ENCODE assay signal across 20 mouse cellular contexts in genomic region chr6:54364406-54365136, GRCm38 (mm10). TPM values are rescaled to one million over a fixed set of nuclear protein-coding genes. Genes with fewer than 3 reads are reported as not detected.
DNase-seq lines count a peak whose midpoint lies in the region; ATAC-seq lines count a peak whose summit lies in the region.
"Had no signal": no experiment of that assay in that cellular context is flagged by ENCODE, and none has a peak within 500 bp of the region (broad histone marks: within the 10 kb centered on the region; RNA-seq: fewer than 3 reads in every experiment).

No protein-coding gene starts in this region.

- H3K27ac ChIP-seq in hindbrain, embryonic 10.5 days = peak overlapping the region; percentile 62
- H3K27ac ChIP-seq in hindbrain, embryonic 11.5 days (ENCODE audit: low read depth, low read length) = no peak overlapping the region
- no peak overlapping the region for H3K27ac ChIP-seq in limb, embryonic 10.5 days
- H3K27ac ChIP-seq in stomach, embryonic 16.5 days (ENCODE audit: low read length) = peak overlapping the region; percentile 86
- no peak overlapping the region for H3K27ac ChIP-seq in forebrain, embryonic 15.5 days (replicated peaks)
- H3K27ac ChIP-seq: embryonic facial prominence, embryonic 15.5 days; forebrain, embryonic 13.5 days; gastrocnemius, adult 2 months; lung, embryonic 15.5 days; midbrain, embryonic 12.5 days had no signal

- H3K4me3 ChIP-seq in hindbrain, embryonic 10.5 days = no peak overlapping the region
- H3K4me3 ChIP-seq in hindbrain, embryonic 11.5 days (ENCODE audit: low read depth, low read length) = no peak overlapping the region
- H3K4me3 ChIP-seq in limb, embryonic 10.5 days = no peak overlapping the region
- H3K4me3 ChIP-seq in stomach, embryonic 16.5 days (replicated peaks; ENCODE audit: low read length) = no peak overlapping the region
- no peak overlapping the region for H3K4me3 ChIP-seq in forebrain, embryonic 15.5 days
- H3K4me3 ChIP-seq: embryonic facial prominence, embryonic 15.5 days; forebrain, embryonic 13.5 days; gastrocnemius, adult 2 months; lung, embryonic 15.5 days; midbrain, embryonic 12.5 days had no signal

- no peak for ATAC-seq in hindbrain, embryonic 11.5 days (ENCODE audit: low FRiP score)
- ATAC-seq in stomach, embryonic 16.5 days (ENCODE audit: insufficient read depth, low FRiP score) = peak; percentile 60; the same call in 1 of the 2 replicates
- ATAC-seq in forebrain, embryonic 15.5 days (replicated peaks) = no peak
- ATAC-seq: forebrain, embryonic 13.5 days; hindbrain, embryonic 16.5 days; Patski had no signal

- H3K27me3 ChIP-seq in hindbrain, embryonic 10.5 days (ENCODE audit: insufficient read depth, poor library complexity, severe bottlenecking) = peaks cover 10% of the 10 kb centered on the region; the same call in 1 of the 2 replicates
- no peaks in the 10 kb centered on the region for H3K27me3 ChIP-seq in hindbrain, embryonic 11.5 days (ENCODE audit: control insufficient read depth, insufficient read depth, low read length)
- H3K27me3 ChIP-seq in limb, embryonic 10.5 days (ENCODE audit: low read depth, poor library complexity, severe bottlenecking) = peaks cover 4% of the 10 kb centered on the region; the same call in 1 of the 2 replicates
- H3K27me3 ChIP-seq in stomach, embryonic 16.5 days (ENCODE audit: control insufficient read depth, insufficient read depth, low read length) = no peaks in the 10 kb centered on the region
- no peaks in the 10 kb centered on the region for H3K27me3 ChIP-seq in forebrain, embryonic 15.5 days
- H3K27me3 ChIP-seq: embryonic facial prominence, embryonic 15.5 days; forebrain, embryonic 13.5 days; lung, embryonic 15.5 days; Patski had no signal

- DNase-seq in embryo, embryonic 9.5 days (ENCODE audit: extremely low spot score) = peak; percentile 32
- no peak for DNase-seq in embryo, embryonic 11 days
- DNase-seq in hindbrain, embryonic 10.5 days (ENCODE audit: low spot score) = peak; percentile 31
- no peak for DNase-seq in hindbrain, embryonic 11.5 days (ENCODE audit: low spot score)
- peak; percentile 25 for DNase-seq in limb, embryonic 10.5 days (ENCODE audit: low spot score)
- no peak for DNase-seq in cerebellum, postnatal 36 days
- DNase-seq: cerebellum, postnatal 25 days; gastrocnemius, adult 2 months; kidney, adult 8-10 months; kidney, postnatal 4 days; thymus, adult 2 months had no signal

- H3K36me3 ChIP-seq in hindbrain, embryonic 10.5 days = no peaks in the 10 kb centered on the region
- no peaks in the 10 kb centered on the region for H3K36me3 ChIP-seq in hindbrain, embryonic 11.5 days (ENCODE audit: control insufficient read depth, insufficient read depth, low read length)
- no peaks in the 10 kb centered on the region for H3K36me3 ChIP-seq in limb, embryonic 10.5 days
- H3K36me3 ChIP-seq in stomach, embryonic 16.5 days (ENCODE audit: control insufficient read depth, insufficient read depth, low read length) = no peaks in the 10 kb centered on the region
- H3K36me3 ChIP-seq in forebrain, embryonic 15.5 days = no peaks in the 10 kb centered on the region
- H3K36me3 ChIP-seq: embryonic facial prominence, embryonic 15.5 days; lung, embryonic 15.5 days; midbrain, embryonic 12.5 days had no signal

- no peak overlapping the region for H3K4me2 ChIP-seq in hindbrain, embryonic 11.5 days (replicated peaks; ENCODE audit: low read depth, low read length)
- no peak overlapping the region for H3K4me2 ChIP-seq in stomach, embryonic 16.5 days (ENCODE audit: low read depth, low read length)
- H3K4me2 ChIP-seq in forebrain, embryonic 15.5 days (replicated peaks) = no peak overlapping the region
- H3K4me2 ChIP-seq: embryonic facial prominence, embryonic 15.5 days; forebrain, embryonic 13.5 days; liver, embryonic 11.5 days; lung, embryonic 15.5 days; midbrain, embryonic 12.5 days had no signal

- H3K9me3 ChIP-seq in hindbrain, embryonic 10.5 days = 0 out of 2 replicates have a peak, but pooled peaks cover 1% of the 10 kb centered on the region
- H3K9me3 ChIP-seq in hindbrain, embryonic 11.5 days (ENCODE audit: control insufficient read depth, low read length) = no peaks in the 10 kb centered on the region
- no peaks in the 10 kb centered on the region for H3K9me3 ChIP-seq in limb, embryonic 10.5 days (replicated peaks)
- no peaks in the 10 kb centered on the region for H3K9me3 ChIP-seq in stomach, embryonic 16.5 days (replicated peaks; ENCODE audit: control insufficient read depth, low read length)
- H3K9me3 ChIP-seq in forebrain, embryonic 15.5 days = no peaks in the 10 kb centered on the region
- H3K9me3 ChIP-seq: embryonic facial prominence, embryonic 15.5 days; forebrain, embryonic 13.5 days; lung, embryonic 15.5 days; midbrain, embryonic 12.5 days had no signal

- peaks cover 26% of the 10 kb centered on the region for H3K4me1 ChIP-seq in hindbrain, embryonic 10.5 days (replicated peaks)
- H3K4me1 ChIP-seq in hindbrain, embryonic 11.5 days (replicated peaks; ENCODE audit: control insufficient read depth, insufficient read depth, low read length) = no peaks in the 10 kb centered on the region
- peaks cover 18% of the 10 kb centered on the region for H3K4me1 ChIP-seq in limb, embryonic 10.5 days
- H3K4me1 ChIP-seq in stomach, embryonic 16.5 days (ENCODE audit: control insufficient read depth, insufficient read depth, low read length) = peaks cover 14% of the 10 kb centered on the region; the same call in 1 of the 2 replicates
- H3K4me1 ChIP-seq in forebrain, embryonic 15.5 days = no peaks in the 10 kb centered on the region
- H3K4me1 ChIP-seq: forebrain, embryonic 13.5 days; lung, embryonic 15.5 days had no signal

- 50% methylated on average over 12 of the region's 12 CpGs for WGBS in hindbrain, embryonic 10.5 days
- WGBS in hindbrain, embryonic 11.5 days = 48% methylated on average over 12 of the region's 12 CpGs
- WGBS in limb, embryonic 10.5 days = 92% methylated on average over 12 of the region's 12 CpGs
- WGBS in stomach, embryonic 16.5 days = 71% methylated on average over 12 of the region's 12 CpGs
- WGBS in forebrain, embryonic 15.5 days = 52% methylated on average over 12 of the region's 12 CpGs

- H3K9ac ChIP-seq in hindbrain, embryonic 11.5 days (ENCODE audit: low read depth, low read length) = no peak overlapping the region
- H3K9ac ChIP-seq in stomach, embryonic 16.5 days (ENCODE audit: low read length) = peak overlapping the region; percentile 21; the same call in 1 of the 2 replicates
- no peak overlapping the region for H3K9ac ChIP-seq in forebrain, embryonic 15.5 days (replicated peaks)
- H3K9ac ChIP-seq: embryonic facial prominence, embryonic 15.5 days; forebrain, embryonic 13.5 days; lung, embryonic 15.5 days; midbrain, embryonic 12.5 days had no signal

RNA-seq across cellular contexts. Expression of gene Prr15, which starts 38.9 kb away (rescaled TPM):
- 1.1 and 4.0 TPM in 2 replicates for polyA plus RNA-seq in hindbrain, embryonic 10.5 days (2016; fragmentation: Nextera tagmentation; extraction: Ambion mirVana)
- polyA plus RNA-seq in hindbrain, embryonic 11.5 days (2014; fragmentation: Nextera tagmentation; extraction: Ambion mirVana) = 0.36 and 0.86 TPM in 2 replicates
- polyA plus RNA-seq in limb, embryonic 10.5 days (2016; fragmentation: Nextera tagmentation; extraction: Ambion mirVana) = 0.15 and 0.16 TPM in 2 replicates
- 8.7 and 8.8 TPM in 2 replicates for polyA plus RNA-seq in stomach, embryonic 16.5 days (2015; fragmentation: Nextera tagmentation; extraction: Ambion mirVana)
- 2.4 and 3.2 TPM in 2 replicates for polyA plus RNA-seq in forebrain, embryonic 15.5 days (2015; fragmentation: Nextera tagmentation; extraction: Ambion mirVana)

Comparison
In these comparisons a context has a peak if more than half of its experiments do, and no peak if none do; other contexts are left out.
1. DNase-seq: peak in embryo, embryonic 9.5 days (single experiment), hindbrain, embryonic 10.5 days (single experiment) and limb, embryonic 10.5 days (single experiment); none in embryo, embryonic 11 days (single experiment), hindbrain, embryonic 11.5 days (single experiment) and cerebellum, postnatal 36 days (0 of 2).
2. H3K27ac ChIP-seq: peak in hindbrain, embryonic 10.5 days (single experiment) and stomach, embryonic 16.5 days (single experiment); none in hindbrain, embryonic 11.5 days (single experiment), limb, embryonic 10.5 days (single experiment) and forebrain, embryonic 15.5 days (single experiment).